Comparison of ENCODE assay signal across 15 mouse cellular contexts in the genomic region with DNA sequence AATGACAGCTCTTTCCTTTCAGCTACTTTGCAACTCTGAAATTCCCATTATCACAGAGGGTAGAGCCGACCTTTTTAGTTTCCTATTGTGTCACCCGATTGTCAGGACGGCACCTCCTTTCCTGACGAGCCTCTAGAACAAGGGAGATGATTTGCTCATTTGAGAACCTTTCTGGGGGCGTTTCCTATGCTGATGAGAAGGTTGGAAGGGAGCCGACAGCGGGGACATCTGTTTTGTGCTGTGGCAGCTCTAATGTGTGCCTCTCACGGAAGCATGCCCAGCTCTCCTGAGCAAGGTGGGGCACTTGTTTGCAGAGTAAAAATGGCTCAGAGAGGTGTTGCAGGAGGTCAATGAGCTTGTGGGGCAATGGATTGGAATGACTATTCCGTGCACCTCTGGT.
DNase-seq lines count a peak whose midpoint lies in the region; ATAC-seq and TF ChIP-seq lines count a peak whose summit lies in the region.
"Had no signal": no experiment of that assay in that cellular context is flagged by ENCODE, and none has a peak within 500 bp of the region (broad histone marks: within the 10 kb centered on the region; RNA-seq: fewer than 3 reads in every experiment).

No protein-coding gene starts in this region.

- H3K9ac ChIP-seq in hindbrain, embryonic 11.5 days (ENCODE audit: low read depth, low read length) = no peak overlapping the region
- no peak overlapping the region for H3K9ac ChIP-seq in hindbrain, embryonic 14.5 days
- H3K9ac ChIP-seq: embryonic facial prominence, embryonic 13.5 days; limb, embryonic 13.5 days had no signal

- no peak for TF ChIP-seq CTCF in E14TG2a.4 (conservative IDR thresholded peaks at IDR 0.05; ENCODE audit: low read length)

- 21% methylated on average over 9 of the region's 9 CpGs for WGBS in hindbrain, embryonic 11.5 days
- 25% methylated on average over 9 of the region's 9 CpGs for WGBS in hindbrain, embryonic 10.5 days
- 13% methylated on average over 9 of the region's 9 CpGs for WGBS in hindbrain, embryonic 14.5 days

- no peak for DNase-seq in hindbrain, embryonic 11.5 days (ENCODE audit: low spot score)
- DNase-seq in hindbrain, embryonic 10.5 days (ENCODE audit: low spot score) = no peak
- DNase-seq in ZHBTc4 (ENCODE audit: low read depth, low spot score) = peak; percentile 83
- DNase-seq in hindbrain, embryonic 14.5 days (ENCODE audit: low spot score) = no peak
- DNase-seq in thymus, postnatal 25 days = no peak
- DNase-seq in gastrocnemius, postnatal 25 days = no peak
- DNase-seq: adrenal gland, adult 8-10 months; kidney, postnatal 25 days; layer of hippocampus, postnatal 36 days; lung, adult 2 months; thymus, postnatal 36 days had no signal

- H3K4me1 ChIP-seq in hindbrain, embryonic 11.5 days (replicated peaks; ENCODE audit: control insufficient read depth, insufficient read depth, low read length) = no peaks in the 10 kb centered on the region
- H3K4me1 ChIP-seq in hindbrain, embryonic 10.5 days (replicated peaks) = peaks cover 8% of the 10 kb centered on the region
- peaks cover 21% of the 10 kb centered on the region for H3K4me1 ChIP-seq in E14TG2a.4 (replicated peaks; ENCODE audit: low read depth, low read length)
- H3K4me1 ChIP-seq in hindbrain, embryonic 14.5 days (replicated peaks; ENCODE audit: control insufficient read depth, insufficient read depth, low read length) = peaks cover 13% of the 10 kb centered on the region
- H3K4me1 ChIP-seq: limb, embryonic 13.5 days had no signal

- no peaks in the 10 kb centered on the region for H3K27me3 ChIP-seq in hindbrain, embryonic 11.5 days (ENCODE audit: control insufficient read depth, insufficient read depth, low read length)
- H3K27me3 ChIP-seq in hindbrain, embryonic 10.5 days (ENCODE audit: insufficient read depth, poor library complexity, severe bottlenecking) = no peaks in the 10 kb centered on the region
- peaks cover 11% of the 10 kb centered on the region; the same call in 1 of the 2 replicates for H3K27me3 ChIP-seq in E14TG2a.4 (ENCODE audit: insufficient read depth, low read length)
- H3K27me3 ChIP-seq in hindbrain, embryonic 14.5 days (ENCODE audit: control insufficient read depth, insufficient read depth, low read length) = no peaks in the 10 kb centered on the region
- H3K27me3 ChIP-seq: embryonic facial prominence, embryonic 13.5 days; limb, embryonic 13.5 days had no signal

- H3K36me3 ChIP-seq in hindbrain, embryonic 11.5 days (ENCODE audit: control insufficient read depth, insufficient read depth, low read length) = no peaks in the 10 kb centered on the region
- no peaks in the 10 kb centered on the region for H3K36me3 ChIP-seq in hindbrain, embryonic 10.5 days
- no peaks in the 10 kb centered on the region for H3K36me3 ChIP-seq in E14TG2a.4 (ENCODE audit: insufficient read depth, low read length)
- H3K36me3 ChIP-seq in hindbrain, embryonic 14.5 days (replicated peaks; ENCODE audit: control insufficient read depth, insufficient read depth) = no peaks in the 10 kb centered on the region
- H3K36me3 ChIP-seq: embryonic facial prominence, embryonic 13.5 days; limb, embryonic 13.5 days had no signal

- H3K9me3 ChIP-seq in hindbrain, embryonic 11.5 days (ENCODE audit: control insufficient read depth, low read length) = no peaks in the 10 kb centered on the region
- no peaks in the 10 kb centered on the region for H3K9me3 ChIP-seq in hindbrain, embryonic 10.5 days
- no peaks in the 10 kb centered on the region for H3K9me3 ChIP-seq in E14TG2a.4 (ENCODE audit: low read length)
- no peaks in the 10 kb centered on the region for H3K9me3 ChIP-seq in hindbrain, embryonic 14.5 days (ENCODE audit: control insufficient read depth, low read length)
- H3K9me3 ChIP-seq: embryonic facial prominence, embryonic 13.5 days; limb, embryonic 13.5 days had no signal

- no peak overlapping the region for H3K4me2 ChIP-seq in hindbrain, embryonic 11.5 days (replicated peaks; ENCODE audit: low read depth, low read length)
- no peak overlapping the region for H3K4me2 ChIP-seq in hindbrain, embryonic 14.5 days (replicated peaks)
- H3K4me2 ChIP-seq: embryonic facial prominence, embryonic 13.5 days; limb, embryonic 13.5 days had no signal

- H3K27ac ChIP-seq in hindbrain, embryonic 11.5 days (ENCODE audit: low read depth, low read length) = no peak overlapping the region
- H3K27ac ChIP-seq in hindbrain, embryonic 10.5 days = no peak overlapping the region
- H3K27ac ChIP-seq in hindbrain, embryonic 14.5 days = peak overlapping the region; percentile 30; the same call in 1 of the 2 replicates
- H3K27ac ChIP-seq: embryonic facial prominence, embryonic 13.5 days; limb, embryonic 13.5 days had no signal

- no peak overlapping the region for H3K4me3 ChIP-seq in hindbrain, embryonic 11.5 days (ENCODE audit: low read depth, low read length)
- no peak overlapping the region for H3K4me3 ChIP-seq in hindbrain, embryonic 10.5 days
- peak overlapping the region; percentile 17; the same call in 1 of the 2 replicates for H3K4me3 ChIP-seq in E14TG2a.4 (replicated peaks; ENCODE audit: low read length)
- no peak overlapping the region for H3K4me3 ChIP-seq in hindbrain, embryonic 14.5 days (replicated peaks; ENCODE audit: low read length)
- H3K4me3 ChIP-seq: embryonic facial prominence, embryonic 13.5 days; limb, embryonic 13.5 days had no signal

- ATAC-seq in hindbrain, embryonic 11.5 days (ENCODE audit: low FRiP score) = peak; percentile 41; the same call in 1 of the 2 replicates
- ATAC-seq in hindbrain, embryonic 14.5 days (ENCODE audit: low FRiP score) = peak; percentile 19; the same call in 1 of the 2 replicates
- ATAC-seq: inflammation-experienced regulatory T-cells, adult 6 months had no signal
